Mouse (Mus musculus) midbrain, embryonic 11.5 days (tissue): ENCODE data around the gene Rab33a. TPM values are rescaled to one million over a fixed set of nuclear protein-coding genes. Genes with fewer than 3 reads are reported as not detected.
A peak's percentile ranks its signal among the peaks of the same experiment; 100 is the strongest.

Source experiments
- ATAC-seq: fragments of 200-750 bp; cut with Nextera tagmentation; 2 replicates; pipeline ENCODE4 v1.8.0; 2017; ENCODE audit warnings: moderate TSS enrichment, moderate library complexity; ENCODE audit not compliant: low FRiP score
- DNase-seq: peaks from one replicate; pipeline ENCODE4 v3.0.0; 2015; ENCODE audit warnings: low spot score; ENCODE audit errors: missing footprints
- H3K27ac ChIP-seq: fragments of 300-500 bp; sonication (generic); 2 replicates; pipeline ENCODE4 v1.5.1; 2014; ENCODE audit warnings: low read depth, low read length
- H3K27me3 ChIP-seq: fragments of 300-500 bp; sonication (generic); 2 replicates; pipeline ENCODE4 v1.6.1; 2014; ENCODE audit warnings: mild to moderate bottlenecking, low read length, moderate library complexity, mixed read lengths; ENCODE audit not compliant: control insufficient read depth, insufficient read depth
- H3K36me3 ChIP-seq: fragments of 300-500 bp; sonication (generic); 2 replicates; pipeline ENCODE4 v1.6.1; 2014; ENCODE audit warnings: mild to moderate bottlenecking, low read length, moderate library complexity, mixed read lengths; ENCODE audit not compliant: control insufficient read depth, insufficient read depth
- H3K4me1 ChIP-seq: fragments of 300-500 bp; sonication (generic); 2 replicates; pipeline ENCODE4 v1.6.1; 2014; ENCODE audit warnings: low read length; ENCODE audit not compliant: control insufficient read depth, insufficient read depth
- H3K4me2 ChIP-seq: fragments of 300-500 bp; sonication (generic); 2 replicates; pipeline ENCODE4 v1.6.1; 2014; ENCODE audit warnings: mild to moderate bottlenecking, moderate library complexity
- H3K4me3 ChIP-seq: fragments of 300-500 bp; sonication (generic); 2 replicates; pipeline ENCODE4 v1.5.1; 2014; ENCODE audit warnings: low read depth, low read length
- H3K9ac ChIP-seq: fragments of 300-500 bp; sonication (generic); 2 replicates; pipeline ENCODE4 v1.6.1; 2014; ENCODE audit warnings: low read length
- H3K9me3 ChIP-seq: fragments of 300-500 bp; sonication (generic); 2 replicates; pipeline ENCODE4 v1.6.1; 2016; ENCODE audit warnings: low read length; ENCODE audit not compliant: control insufficient read depth
- WGBS: fragments of 180-500 bp; shearing (Covaris S2); extraction: QIAGEN DNeasy Blood & Tissue Kit; methylation state at CpG from one replicate; pipeline ENCODE4 v1.1.7; 2014; 5-methylcytosine and 5-hydroxymethylcytosine counted together
- polyA plus RNA-seq: library from polyadenylated mRNA; unstranded; fragments of >200 nt; fragmentation: Nextera tagmentation; extraction: Ambion mirVana; gene quantifications from 2 replicates; pipeline ENCODE4 v1.2.1, GENCODE M21; 2014

Rab33a gene
- polyA plus RNA-seq, result 25.2 and 27.3 TPM in 2 replicates

GRCm38 (mm10) chrX:48518808-48519548 is at the start of gene Rab33a:
Rab33a (plus strand) TSS chrX:48519285.
- no peaks in the 10 kb centered on the region for H3K4me1 ChIP-seq
- WGBS, result 17% methylated on average over 31 of the region's 33 CpGs
- no peaks in the 10 kb centered on the region for H3K27me3 ChIP-seq
- no peaks in the 10 kb centered on the region for H3K36me3 ChIP-seq
- peak within 1 kb of the TSS; percentile 49 for H3K27ac ChIP-seq
- ATAC-seq (peak; percentile 83), DNase-seq (peak; percentile 91)
- H3K4me2 ChIP-seq, result peak within 1 kb of the TSS; percentile 49
- H3K9ac ChIP-seq, result peak within 1 kb of the TSS; percentile 63
- no peaks in the 10 kb centered on the region for H3K9me3 ChIP-seq
- H3K4me3 ChIP-seq, result peak within 1 kb of the TSS; percentile 41

GRCm38 (mm10) chrX:48481095-48481494 is 38.0 kb upstream of the Rab33a start:
- Histone ChIP-seq H3K4me2 (no peak overlapping the region), H3K9ac (no peak overlapping the region), H3K4me1 (no peaks in the 10 kb centered on the region), H3K27ac (no peak overlapping the region), H3K4me3 (no peak overlapping the region), H3K9me3 (no peaks in the 10 kb centered on the region), H3K36me3 (no peaks in the 10 kb centered on the region), H3K27me3 (no peaks in the 10 kb centered on the region)
- 87% methylated on average over 4 of the region's 4 CpGs for WGBS
- DNase-seq, result no peak
- no peak for ATAC-seq

DNA sequence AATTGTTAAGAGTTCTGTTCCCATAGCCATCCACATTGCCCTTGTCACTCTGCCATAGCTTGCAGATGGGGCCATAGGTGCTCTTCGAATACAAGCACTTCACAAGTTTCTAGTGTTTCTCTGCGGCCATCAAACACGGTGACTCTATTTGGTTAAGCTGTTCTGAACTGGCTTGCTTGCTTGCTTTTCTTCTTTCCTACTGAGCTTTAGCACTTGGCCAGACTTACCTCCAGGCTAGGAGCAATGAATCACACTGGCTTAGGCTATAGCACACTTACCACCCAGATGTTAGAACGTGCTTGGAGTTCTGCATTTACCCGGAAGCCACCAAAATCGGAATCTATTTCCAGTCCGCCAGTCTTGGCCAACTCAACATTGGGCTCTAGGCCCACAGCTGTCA is 37.4 kb upstream of the Rab33a start:
- WGBS, result 90% methylated on average over 7 of the region's 7 CpGs

DNA sequence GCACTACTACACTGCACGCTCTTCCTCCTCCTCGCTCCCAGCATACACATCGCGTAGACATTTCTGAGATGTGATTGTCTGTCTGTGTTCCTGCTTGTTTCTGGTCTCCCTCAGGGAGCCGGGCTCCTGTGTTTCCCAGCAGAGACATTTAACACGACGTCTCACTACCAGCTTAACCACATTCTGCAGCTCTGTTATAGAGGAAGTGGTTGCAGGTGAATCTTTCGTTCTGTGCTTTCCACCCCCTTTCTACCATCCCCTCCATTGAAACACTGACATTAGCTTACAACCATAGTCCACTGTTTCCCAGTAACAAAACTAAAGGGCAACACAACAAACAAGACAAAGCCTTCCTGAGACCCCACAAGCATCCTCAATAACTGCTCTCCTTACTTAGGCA is 25.3 kb upstream of the Rab33a start:
- Histone ChIP-seq H3K9ac (no peak overlapping the region), H3K27ac (no peak overlapping the region), H3K4me1 (no peaks in the 10 kb centered on the region), H3K4me2 (no peak overlapping the region), H3K36me3 (no peaks in the 10 kb centered on the region; the same call in 1 of the 2 replicates), H3K4me3 (no peak overlapping the region), H3K27me3 (no peaks in the 10 kb centered on the region), H3K9me3 (no peaks in the 10 kb centered on the region)
- no peak for ATAC-seq
- 89% methylated on average over 8 of the region's 8 CpGs for WGBS
- no peak for DNase-seq

More for the DNA sequence above, 37.4 kb upstream of the Rab33a start:
- H3K27ac ChIP-seq, result no peak overlapping the region
- no peaks in the 10 kb centered on the region for H3K36me3 ChIP-seq
- H3K9ac ChIP-seq, result no peak overlapping the region
- H3K4me3 ChIP-seq, result no peak overlapping the region
- no peaks in the 10 kb centered on the region for H3K27me3 ChIP-seq
- ATAC-seq, result no peak
- H3K4me1 ChIP-seq, result no peaks in the 10 kb centered on the region
- DNase-seq, result no peak
- no peak overlapping the region for H3K4me2 ChIP-seq
- no peaks in the 10 kb centered on the region for H3K9me3 ChIP-seq

DNA sequence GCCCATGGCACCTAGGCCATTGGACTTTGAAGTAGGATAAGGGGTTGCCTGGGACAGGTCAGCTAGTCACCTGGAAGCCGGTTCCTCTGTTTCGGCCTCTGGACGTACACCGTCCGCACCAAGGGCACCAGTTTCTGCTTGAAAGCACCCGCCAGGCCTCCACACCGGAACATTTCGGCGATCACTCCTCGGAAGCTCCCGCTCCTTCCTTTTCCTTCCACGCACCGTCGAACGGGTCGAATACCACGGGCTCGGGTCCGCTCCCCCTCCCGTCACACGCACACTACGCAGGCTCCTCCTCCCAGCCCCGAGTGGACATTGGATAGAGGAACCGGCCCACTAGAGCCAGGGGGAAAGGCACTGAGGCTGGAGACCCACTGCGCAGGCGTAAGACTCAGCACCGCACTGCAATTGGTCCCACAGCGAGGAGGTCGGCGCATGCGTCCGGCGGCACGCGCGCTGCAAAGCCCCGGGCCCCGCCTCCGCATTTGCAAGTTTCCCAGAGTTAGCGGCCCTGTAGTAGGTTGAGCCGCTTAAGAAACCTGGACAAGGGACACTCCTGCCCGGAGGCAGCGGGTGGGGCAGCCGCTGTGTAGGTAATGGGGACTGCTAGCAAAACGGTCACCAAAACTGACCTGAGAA is 5.8 kb upstream of the Rab33a start, which contains the start of gene Aifm1:
Gene Aifm1, minus strand, starts transcription at position 398 of the 642 bp plus-strand sequence.
- ATAC-seq, result peak; percentile 99
- peak; percentile 98 for DNase-seq
- Histone ChIP-seq H3K4me1 (no peaks in the 10 kb centered on the region; the same call in 1 of the 2 replicates), H3K36me3 (no peaks in the 10 kb centered on the region), H3K27ac (no peak within 1 kb of the TSS), H3K4me3 (peak within 1 kb of the TSS; percentile 42), H3K9ac (peak within 1 kb of the TSS; percentile 55), H3K4me2 (peak within 1 kb of the TSS; percentile 43), H3K9me3 (no peaks in the 10 kb centered on the region), H3K27me3 (no peaks in the 10 kb centered on the region)
- WGBS, result 17% methylated on average over 41 of the region's 45 CpGs

GRCm38 (mm10) chrX:48513824-48514223 is 5.3 kb upstream of the Rab33a start:
- H3K4me1 ChIP-seq, result no peaks in the 10 kb centered on the region; the same call in 1 of the 2 replicates
- no peak overlapping the region for H3K27ac ChIP-seq
- 12% methylated on average over 13 of the region's 13 CpGs for WGBS
- H3K27me3 ChIP-seq, result no peaks in the 10 kb centered on the region
- H3K9me3 ChIP-seq, result no peaks in the 10 kb centered on the region
- no peaks in the 10 kb centered on the region for H3K36me3 ChIP-seq
- peak overlapping the region; percentile 54; the same call in 1 of the 2 replicates for H3K9ac ChIP-seq
- peak; percentile 83 for DNase-seq
- ATAC-seq, result no peak
- H3K4me2 ChIP-seq, result peak overlapping the region; percentile 37
- H3K4me3 ChIP-seq, result peak overlapping the region; percentile 42

DNA sequence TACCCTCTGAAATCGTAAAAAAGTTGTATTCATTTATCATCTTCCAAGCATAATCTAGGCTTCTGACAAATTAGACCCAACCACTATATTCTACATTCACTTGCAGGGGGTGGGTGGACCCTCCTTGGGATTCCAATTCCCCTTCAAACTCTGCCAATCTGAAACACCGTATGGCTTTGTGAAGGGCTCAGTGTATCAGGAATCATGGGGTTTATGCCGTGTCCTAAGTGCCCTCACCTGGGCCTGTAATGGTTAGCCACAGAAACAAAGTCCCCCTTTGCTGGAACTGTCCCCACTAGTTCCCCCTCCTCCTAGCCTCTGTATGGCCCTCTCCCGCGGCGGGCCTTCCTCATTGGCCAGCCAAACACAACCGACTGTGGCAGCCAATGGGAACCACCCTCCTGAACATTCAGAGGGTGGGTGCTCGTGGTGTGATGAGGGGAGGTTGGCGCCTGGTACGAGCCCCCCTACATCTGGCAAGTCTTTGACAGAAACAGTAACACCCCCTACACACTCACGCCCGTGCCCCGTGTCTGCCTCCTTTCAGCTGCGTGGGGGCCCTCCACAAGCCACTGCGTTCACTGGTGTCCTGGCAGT is 776 bp upstream of the Rab33a start:
- Histone ChIP-seq H3K27me3 (no peaks in the 10 kb centered on the region), H3K4me1 (no peaks in the 10 kb centered on the region), H3K9ac (peak overlapping the region; percentile 63), H3K27ac (peak overlapping the region; percentile 49; the same call in 1 of the 2 replicates), H3K4me2 (peak overlapping the region; percentile 49), H3K9me3 (no peaks in the 10 kb centered on the region), H3K4me3 (peak overlapping the region; percentile 41), H3K36me3 (no peaks in the 10 kb centered on the region)
- 29% methylated on average over 15 of the region's 15 CpGs for WGBS
- peak; percentile 90 for ATAC-seq
- peak; percentile 93 for DNase-seq

- H3K27ac ChIP-seq, result no peak overlapping the region; the same call in 1 of the 2 replicates
- H3K9me3 ChIP-seq, result no peaks in the 10 kb centered on the region
- no peaks in the 10 kb centered on the region for H3K4me1 ChIP-seq
- 15% methylated on average over 20 of the region's 20 CpGs for WGBS
- ATAC-seq (peak; percentile 12; the same call in 1 of the 2 replicates), DNase-seq (peak; percentile 82)
- H3K4me3 ChIP-seq, result peak overlapping the region; percentile 41
- H3K4me2 ChIP-seq, result peak overlapping the region; percentile 49
- peak overlapping the region; percentile 63 for H3K9ac ChIP-seq
- H3K27me3 ChIP-seq, result no peaks in the 10 kb centered on the region
- H3K36me3 ChIP-seq, result no peaks in the 10 kb centered on the region
These were observed 532 bp downstream of the Rab33a start for GRCm38 (mm10) chrX:48519549-48520085.
